Mouse (Mus musculus): ENCODE results near the gene Cer1.

DNA sequence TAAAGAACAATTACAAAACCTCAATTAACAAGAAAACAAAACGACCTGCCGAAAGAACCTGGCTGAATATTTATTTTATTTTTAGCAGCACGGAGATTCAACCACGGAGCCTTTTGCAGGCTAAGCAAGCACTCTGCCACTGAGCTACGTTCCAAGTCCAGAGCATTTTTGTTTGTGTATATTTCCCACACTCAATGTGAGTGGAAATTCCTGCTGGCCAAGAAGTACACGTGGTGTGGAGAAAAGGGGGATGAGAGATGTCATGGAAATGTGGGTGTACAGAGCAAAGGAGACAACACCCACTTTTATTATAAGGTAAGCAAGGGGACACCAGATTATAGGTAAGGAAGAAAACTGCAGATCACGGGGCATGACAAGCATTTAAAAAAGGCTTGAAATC lies 30.6 kb upstream of the Cer1 start:
- TF ChIP-seq CTCF (IDR thresholded peaks at IDR 0.05; ENCODE audit: control insufficient read depth, insufficient read depth, insufficient replicate concordance, low read depth, low read length) (no peak), POLR2A (IDR thresholded peaks at IDR 0.05; ENCODE audit: control insufficient read depth, low read depth, low read length) (no peak)
